29 mouse cellular contexts compared by ENCODE assay signal in genomic region chr3:47836541-47837240, GRCm38 (mm10).
"Had no signal": no experiment of that assay in that cellular context is flagged by ENCODE, and none has a peak within 500 bp of the region (broad histone marks: within the 10 kb centered on the region; RNA-seq: fewer than 3 reads in every experiment).

No protein-coding gene starts in this region.

- H3K27ac ChIP-seq: gastrocnemius, adult 2 months; heart, adult 2 months; heart, embryonic 13.5 days; heart, embryonic 15.5 days; hindbrain, embryonic 10.5 days; hindbrain, embryonic 12.5 days; hindbrain, embryonic 14.5 days; intestine, embryonic 15.5 days; kidney, embryonic 15.5 days; kidney, postnatal 0 days; limb, embryonic 13.5 days; limb, embryonic 15.5 days; liver, embryonic 13.5 days; liver, embryonic 15.5 days had no signal

- H3K4me3 ChIP-seq: gastrocnemius, adult 2 months; heart, adult 2 months; heart, embryonic 13.5 days; heart, embryonic 15.5 days; hindbrain, embryonic 10.5 days; hindbrain, embryonic 12.5 days; intestine, embryonic 15.5 days; kidney, embryonic 15.5 days; limb, embryonic 13.5 days; limb, embryonic 15.5 days; liver, embryonic 13.5 days; liver, embryonic 15.5 days had no signal

- H3K9ac ChIP-seq: heart, embryonic 13.5 days; heart, embryonic 15.5 days; hindbrain, embryonic 12.5 days; hindbrain, embryonic 14.5 days; intestine, embryonic 15.5 days; kidney, embryonic 15.5 days; limb, embryonic 13.5 days; limb, embryonic 15.5 days; liver, embryonic 13.5 days; liver, embryonic 15.5 days had no signal

- ATAC-seq: hindbrain, embryonic 16.5 days; inflammation-experienced regulatory T-cells, adult 6 months; intestine, embryonic 15.5 days; intestine, postnatal 0 days had no signal

- H3K4me1 ChIP-seq: heart, embryonic 13.5 days; heart, embryonic 15.5 days; hindbrain, embryonic 10.5 days; hindbrain, embryonic 12.5 days; intestine, embryonic 15.5 days; kidney, embryonic 15.5 days; limb, embryonic 13.5 days; limb, embryonic 15.5 days; liver, embryonic 13.5 days; liver, embryonic 15.5 days had no signal

- DNase-seq: gastrocnemius, adult 2 months; gastrocnemius, postnatal 10 days; gastrocnemius, postnatal 25 days; heart, adult 2 months; heart, postnatal 4 days; kidney, adult 18-20 months; kidney, adult 8-10 months; kidney, postnatal 14 days; kidney, postnatal 36 days; layer of hippocampus, adult 9-11 months; layer of hippocampus, postnatal 36 days; left cerebral cortex, postnatal 4 days; liver, embryonic 13.5 days had no signal

- H3K36me3 ChIP-seq: heart, embryonic 13.5 days; heart, embryonic 15.5 days; hindbrain, embryonic 10.5 days; hindbrain, embryonic 12.5 days; intestine, embryonic 15.5 days; kidney, embryonic 15.5 days; limb, embryonic 13.5 days; limb, embryonic 15.5 days; liver, embryonic 13.5 days; liver, embryonic 15.5 days had no signal

- H3K27me3 ChIP-seq: heart, embryonic 13.5 days; heart, embryonic 15.5 days; hindbrain, embryonic 12.5 days; intestine, embryonic 15.5 days; kidney, embryonic 15.5 days; limb, embryonic 13.5 days; limb, embryonic 15.5 days; liver, embryonic 13.5 days; liver, embryonic 15.5 days had no signal

- H3K4me2 ChIP-seq: heart, embryonic 11.5 days; heart, embryonic 13.5 days; heart, embryonic 15.5 days; hindbrain, embryonic 12.5 days; hindbrain, embryonic 14.5 days; intestine, embryonic 15.5 days; kidney, embryonic 15.5 days; limb, embryonic 13.5 days; limb, embryonic 15.5 days; liver, embryonic 11.5 days; liver, embryonic 13.5 days; liver, embryonic 15.5 days had no signal

- H3K9me3 ChIP-seq: heart, embryonic 13.5 days; heart, embryonic 15.5 days; hindbrain, embryonic 10.5 days; hindbrain, embryonic 12.5 days; intestine, embryonic 15.5 days; kidney, embryonic 15.5 days; limb, embryonic 13.5 days; limb, embryonic 15.5 days; liver, embryonic 13.5 days; liver, embryonic 15.5 days had no signal
